Mouse (Mus musculus): ENCODE measurements at regions not wholly inside any gene's neighbourhood (a gene's known extent, or its start where the extent isn't known, plus 50 kb on each side); places are given as distances from the start of the nearest gene placed in this dataset.

DNA sequence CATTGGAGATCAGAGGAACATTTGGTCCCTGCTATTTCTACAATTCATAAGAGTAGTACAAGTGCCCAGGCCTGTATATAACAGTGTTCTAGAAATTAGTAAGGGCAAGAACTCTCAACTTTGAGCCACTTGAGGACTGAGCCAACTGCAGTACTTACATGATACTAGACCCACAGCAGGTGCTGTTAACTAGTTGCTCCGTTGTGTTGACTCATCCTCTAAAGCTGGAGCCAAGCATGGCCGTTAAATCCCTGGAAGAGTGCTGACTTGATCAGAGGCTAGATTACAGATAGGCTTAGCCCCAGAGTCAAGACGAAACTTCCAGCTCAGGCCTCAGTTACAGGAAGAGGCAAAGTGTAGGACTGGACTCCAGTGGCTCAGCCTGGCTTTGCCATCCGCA is 107.0 kb upstream of the Ncam1 start:
- no peaks in the 10 kb centered on the region for H3K4me1 ChIP-seq (ENCODE audit: control insufficient read depth in 2 of 2, insufficient read depth in 2 of 2, low read length in 2 of 2, poor library complexity in 1 of 2)
- TF ChIP-seq MAFK (IDR thresholded peaks at IDR 0.05; ENCODE audit: insufficient read depth, low read depth, low read length) (no peak), CHD2 (IDR thresholded peaks at IDR 0.05; ENCODE audit: low read depth, low read length) (no peak), ZNF384 (IDR thresholded peaks at IDR 0.05; ENCODE audit: low read depth, low read length) (no peak), HCFC1 (IDR thresholded peaks at IDR 0.05; ENCODE audit: borderline replicate concordance, insufficient read depth, low read length) (no peak), ZC3H11A (IDR thresholded peaks at IDR 0.05; ENCODE audit: borderline replicate concordance, low read depth, low read length) (no peak)
- no peak overlapping the region for H3K4me3 ChIP-seq (ENCODE audit: insufficient read depth in 1 of 2, low read depth in 1 of 2, low read length in 2 of 2, poor library complexity in 1 of 2, severe bottlenecking in 1 of 2)
- in situ Hi-C loops (cut with MboI; ENCODE audit: low sequenced_read_pairs in 2 of 2, unreplicated experiment in 2 of 2) = no loop called here
- 0 out of 2 replicates have a peak, but pooled peaks cover 2% of the 10 kb centered on the region for H3K9me3 ChIP-seq (ENCODE audit: control insufficient read depth, insufficient read depth, low read depth, low read length)
- no peak overlapping the region for H3K27ac ChIP-seq (ENCODE audit: insufficient read depth, low read depth, low read length, poor library complexity, severe bottlenecking)
- no peaks in the 10 kb centered on the region for H3K36me3 ChIP-seq (ENCODE audit: control insufficient read depth, insufficient read depth, low read length, poor library complexity, severe bottlenecking)
- DNase-seq (ENCODE audit: low read depth, low spot score) = no peak
- H3K9ac ChIP-seq (ENCODE audit: insufficient read depth, low read depth, low read length, poor library complexity, severe bottlenecking) = no peak overlapping the region

DNA sequence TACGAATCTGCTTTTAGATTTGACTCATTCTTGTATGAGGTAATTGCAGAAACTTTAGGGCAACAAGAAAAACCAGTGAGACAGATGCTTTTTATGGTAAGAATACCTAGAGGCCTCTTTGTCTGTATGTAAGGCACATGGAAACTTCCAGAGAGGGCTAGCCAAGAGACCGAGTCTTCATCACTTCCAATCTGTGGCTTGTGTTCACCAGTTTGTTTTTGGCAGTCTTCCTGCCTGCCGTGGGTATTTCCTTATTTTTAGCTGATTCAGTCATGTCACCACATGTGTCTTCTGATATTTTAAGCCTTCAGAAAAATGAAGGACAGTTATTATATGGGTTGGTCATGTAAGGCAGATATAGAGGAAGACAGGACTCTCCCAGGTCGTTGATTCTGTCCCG is 100.2 kb upstream of the Ncam1 start:
- 0 out of 2 replicates have a peak, but pooled peaks cover 2% of the 10 kb centered on the region for H3K9me3 ChIP-seq (ENCODE audit: control insufficient read depth, insufficient read depth, low read depth, low read length)
- in situ Hi-C loops (cut with MboI; ENCODE audit: low sequenced_read_pairs in 2 of 2, unreplicated experiment in 2 of 2) = no loop called here
- no peak for DNase-seq (ENCODE audit: low read depth, low spot score)
- no peak overlapping the region for H3K4me3 ChIP-seq (ENCODE audit: insufficient read depth in 1 of 2, low read depth in 1 of 2, low read length in 2 of 2, poor library complexity in 1 of 2, severe bottlenecking in 1 of 2)
- H3K9ac ChIP-seq (ENCODE audit: insufficient read depth, low read depth, low read length, poor library complexity, severe bottlenecking) = no peak overlapping the region
- no peak overlapping the region for H3K27ac ChIP-seq (ENCODE audit: insufficient read depth, low read depth, low read length, poor library complexity, severe bottlenecking)
- H3K4me1 ChIP-seq (ENCODE audit: control insufficient read depth in 2 of 2, insufficient read depth in 2 of 2, low read length in 2 of 2, poor library complexity in 1 of 2) = no peaks in the 10 kb centered on the region
- no peaks in the 10 kb centered on the region for H3K36me3 ChIP-seq (ENCODE audit: control insufficient read depth, insufficient read depth, low read length, poor library complexity, severe bottlenecking)
- TF ChIP-seq ZC3H11A (IDR thresholded peaks at IDR 0.05; ENCODE audit: borderline replicate concordance, low read depth, low read length) (no peak), HCFC1 (IDR thresholded peaks at IDR 0.05; ENCODE audit: borderline replicate concordance, insufficient read depth, low read length) (no peak), ZNF384 (IDR thresholded peaks at IDR 0.05; ENCODE audit: low read depth, low read length) (no peak), MAFK (IDR thresholded peaks at IDR 0.05; ENCODE audit: insufficient read depth, low read depth, low read length) (no peak), CHD2 (IDR thresholded peaks at IDR 0.05; ENCODE audit: low read depth, low read length) (no peak)

DNA sequence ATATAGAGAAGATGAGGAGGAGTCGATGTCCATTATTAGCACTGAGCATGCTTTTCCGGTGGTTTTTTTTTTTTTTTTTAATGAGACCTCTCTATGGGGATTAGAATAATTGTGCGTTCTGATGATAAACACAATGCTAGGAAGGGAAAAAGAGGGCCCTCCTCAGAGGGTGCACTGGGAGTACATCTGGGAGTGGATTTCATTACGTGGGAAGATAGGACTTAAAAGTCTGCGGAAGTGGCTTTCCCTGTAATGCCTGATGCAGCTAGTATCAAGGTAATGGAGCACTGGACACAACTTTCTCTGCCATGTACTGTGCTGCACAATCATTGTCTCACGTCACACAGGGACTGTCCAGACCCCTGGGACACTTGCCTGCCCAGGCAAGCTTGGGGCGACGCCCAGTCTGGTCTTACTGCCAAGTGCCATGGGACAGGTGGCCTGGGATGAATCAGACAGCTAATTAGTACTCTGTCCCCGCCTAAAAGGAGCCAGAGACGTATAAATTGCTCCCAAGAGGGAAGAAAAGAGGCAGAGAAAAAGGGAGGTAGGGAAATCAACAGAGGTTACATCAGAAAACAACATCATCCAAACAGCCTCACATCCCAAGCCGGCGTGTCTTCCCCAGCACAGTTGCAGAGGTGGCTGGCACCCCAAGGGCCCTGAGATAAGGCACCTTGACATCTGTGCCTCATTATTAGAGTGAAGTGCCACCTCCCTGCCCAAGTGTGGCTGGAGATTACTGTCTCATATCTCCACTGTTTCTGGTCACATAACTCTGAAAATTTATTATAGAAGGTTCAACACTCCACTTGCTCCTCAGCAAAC is 86.0 kb upstream of the Ncam1 start:
- no peak overlapping the region for H3K27ac ChIP-seq (ENCODE audit: insufficient read depth, low read depth, low read length, poor library complexity, severe bottlenecking)
- TF ChIP-seq MAFK (IDR thresholded peaks at IDR 0.05; ENCODE audit: insufficient read depth, low read depth, low read length) (no peak), ZNF384 (IDR thresholded peaks at IDR 0.05; ENCODE audit: low read depth, low read length) (no peak), ZC3H11A (IDR thresholded peaks at IDR 0.05; ENCODE audit: borderline replicate concordance, low read depth, low read length) (no peak), HCFC1 (IDR thresholded peaks at IDR 0.05; ENCODE audit: borderline replicate concordance, insufficient read depth, low read length) (no peak), CHD2 (IDR thresholded peaks at IDR 0.05; ENCODE audit: low read depth, low read length) (no peak)
- H3K4me1 ChIP-seq (ENCODE audit: control insufficient read depth in 2 of 2, insufficient read depth in 2 of 2, low read length in 2 of 2, poor library complexity in 1 of 2) = peaks cover 0 to 2% of the 10 kb centered on the region in 2 experiments; a peak in 1 of 4 replicates
- no peak overlapping the region for H3K4me3 ChIP-seq (ENCODE audit: insufficient read depth in 1 of 2, low read depth in 1 of 2, low read length in 2 of 2, poor library complexity in 1 of 2, severe bottlenecking in 1 of 2)
- no peak for DNase-seq (ENCODE audit: low read depth, low spot score)
- H3K36me3 ChIP-seq (ENCODE audit: control insufficient read depth, insufficient read depth, low read length, poor library complexity, severe bottlenecking) = no peaks in the 10 kb centered on the region
- in situ Hi-C loops (cut with MboI; ENCODE audit: low sequenced_read_pairs in 2 of 2, unreplicated experiment in 2 of 2) = no loop called here
- no peak overlapping the region for H3K9ac ChIP-seq (ENCODE audit: insufficient read depth, low read depth, low read length, poor library complexity, severe bottlenecking)
- H3K9me3 ChIP-seq (ENCODE audit: control insufficient read depth, insufficient read depth, low read depth, low read length) = no peaks in the 10 kb centered on the region

DNA sequence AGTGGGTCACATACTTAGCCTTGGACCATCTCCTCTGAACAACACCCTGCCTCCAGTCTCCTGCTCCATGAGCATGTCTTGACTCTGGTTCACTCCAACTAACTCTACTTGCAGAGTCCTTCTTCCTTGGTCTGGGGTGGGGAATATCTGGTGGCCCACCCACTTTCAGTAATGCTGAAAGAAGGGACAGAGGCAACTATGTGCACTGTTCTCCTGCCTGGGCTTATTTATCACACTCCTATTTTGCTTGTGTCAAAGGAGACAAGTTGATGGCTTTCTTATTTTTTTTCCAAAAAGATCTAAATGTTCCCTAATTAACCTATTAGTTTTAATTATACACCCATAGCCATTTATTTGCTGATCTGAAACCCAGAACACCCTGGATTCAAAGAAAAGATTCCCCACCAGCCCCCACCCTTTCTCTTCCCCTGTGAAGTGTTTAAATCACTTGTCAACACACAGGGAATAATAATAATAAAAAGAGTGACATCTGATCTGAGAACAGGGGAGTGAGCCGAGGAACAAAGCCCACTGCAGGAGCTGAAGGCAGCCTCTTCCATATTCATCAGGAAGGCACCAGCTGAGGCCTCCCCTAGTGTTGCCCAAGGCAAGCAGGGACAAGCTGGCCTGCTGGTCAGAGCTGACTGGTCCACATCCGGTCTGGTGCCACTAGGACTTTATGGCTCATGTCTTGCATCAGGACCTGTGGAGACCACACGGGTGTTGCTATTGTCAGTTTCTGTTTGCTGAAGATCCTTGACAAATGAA is 80.8 kb upstream of the Ncam1 start:
- no peak overlapping the region for H3K9ac ChIP-seq (ENCODE audit: insufficient read depth, low read depth, low read length, poor library complexity, severe bottlenecking)
- no peak for DNase-seq (ENCODE audit: low read depth, low spot score)
- no peaks in the 10 kb centered on the region for H3K9me3 ChIP-seq (ENCODE audit: control insufficient read depth, insufficient read depth, low read depth, low read length)
- no peaks in the 10 kb centered on the region for H3K36me3 ChIP-seq (ENCODE audit: control insufficient read depth, insufficient read depth, low read length, poor library complexity, severe bottlenecking)
- H3K27ac ChIP-seq (ENCODE audit: insufficient read depth, low read depth, low read length, poor library complexity, severe bottlenecking) = no peak overlapping the region
- TF ChIP-seq CHD2 (IDR thresholded peaks at IDR 0.05; ENCODE audit: low read depth, low read length) (no peak), HCFC1 (IDR thresholded peaks at IDR 0.05; ENCODE audit: borderline replicate concordance, insufficient read depth, low read length) (no peak), ZNF384 (IDR thresholded peaks at IDR 0.05; ENCODE audit: low read depth, low read length) (no peak)
- in situ Hi-C loops (cut with MboI; ENCODE audit: low sequenced_read_pairs in 2 of 2, unreplicated experiment in 2 of 2) = no loop called here
- H3K4me1 ChIP-seq (ENCODE audit: control insufficient read depth in 2 of 2, insufficient read depth in 2 of 2, low read length in 2 of 2, poor library complexity in 1 of 2) = peaks cover 0 to 5% of the 10 kb centered on the region in 2 experiments; a peak in 1 of 4 replicates
- no peak overlapping the region for H3K4me3 ChIP-seq (ENCODE audit: insufficient read depth in 1 of 2, low read depth in 1 of 2, low read length in 2 of 2, poor library complexity in 1 of 2, severe bottlenecking in 1 of 2)
